Mouse (Mus musculus) lung, postnatal 0 days (tissue): ENCODE measurements around the gene Il18rap. TPM values are rescaled to one million over a fixed set of nuclear protein-coding genes. Genes with fewer than 3 reads are reported as not detected.
A peak's percentile ranks its signal among the peaks of the same experiment; 100 is the strongest.

ENCODE experiments used
- ATAC-seq: fragments of 200-750 bp; cut with Nextera tagmentation; 2 replicates; pipeline ENCODE4 v1.8.0; 2017; ENCODE audit warnings: moderate library complexity
- DNase-seq: peaks from one replicate; pipeline ENCODE4 v3.0.0-alpha.2; 2016; ENCODE audit warnings: low spot score
- H3K27ac ChIP-seq: fragments of 300-500 bp; sonication (generic); 2 replicates; pipeline ENCODE4 v1.5.1; 2014; ENCODE audit warnings: antibody characterized with exemption, mild to moderate bottlenecking, low read length, mixed read lengths
- H3K27me3 ChIP-seq: fragments of 300-500 bp; sonication (generic); replicated peaks from 2 replicates; pipeline ENCODE4 v1.6.1; 2014; ENCODE audit warnings: low read length, mixed read lengths; ENCODE audit not compliant: insufficient read depth
- H3K36me3 ChIP-seq: fragments of 300-500 bp; sonication (generic); 2 replicates; pipeline ENCODE4 v1.6.1; 2014; ENCODE audit warnings: low read length, mixed read lengths; ENCODE audit not compliant: insufficient read depth
- H3K4me1 ChIP-seq: fragments of 300-500 bp; sonication (generic); 2 replicates; pipeline ENCODE4 v1.6.1; 2014; ENCODE audit warnings: antibody characterized with exemption, low read depth, low read length, mixed read lengths; ENCODE audit not compliant: insufficient read depth
- H3K4me2 ChIP-seq: fragments of 300-500 bp; sonication (generic); replicated peaks from 2 replicates; pipeline ENCODE4 v1.6.1; 2014; ENCODE audit warnings: low read depth, mild to moderate bottlenecking, low read length, moderate library complexity, mixed read lengths
- H3K4me3 ChIP-seq: fragments of 300-500 bp; sonication (generic); 2 replicates; pipeline ENCODE4 v1.5.1; 2014; ENCODE audit warnings: low read depth, low read length
- H3K9ac ChIP-seq: fragments of 300-500 bp; sonication (generic); replicated peaks from 2 replicates; pipeline ENCODE4 v1.6.1; 2014; ENCODE audit warnings: low read depth, mild to moderate bottlenecking
- H3K9me3 ChIP-seq: fragments of 300-500 bp; sonication (generic); 2 replicates; pipeline ENCODE4 v1.6.1; 2016; ENCODE audit warnings: low read length, mixed read lengths
- CTCF ChIP-seq: IDR thresholded peaks from 2 replicates; pipeline ENCODE4 v1.5.1; 2016; ENCODE audit warnings: antibody characterized with exemption, mild to moderate bottlenecking
- EP300 ChIP-seq: IDR thresholded peaks from 2 replicates; pipeline ENCODE4 v1.6.1; 2016; ENCODE audit warnings: antibody characterized with exemption, mild to moderate bottlenecking, control low read depth
- WGBS: fragments of 180-500 bp; shearing (Covaris S2); extraction: QIAGEN DNeasy Blood & Tissue Kit; methylation state at CpG from one replicate; pipeline ENCODE4 v1.1.7; 2014; 5-methylcytosine and 5-hydroxymethylcytosine counted together
- polyA plus RNA-seq: library from polyadenylated mRNA; unstranded; fragments of >200 nt; fragmentation: Nextera tagmentation; extraction: Ambion mirVana; gene quantifications from 2 replicates; pipeline ENCODE4 v1.2.1, GENCODE M21; 2015

Gene Il18rap
- polyA plus RNA-seq, 1 experiment from 2014 or later, result 0.76 TPM

DNA sequence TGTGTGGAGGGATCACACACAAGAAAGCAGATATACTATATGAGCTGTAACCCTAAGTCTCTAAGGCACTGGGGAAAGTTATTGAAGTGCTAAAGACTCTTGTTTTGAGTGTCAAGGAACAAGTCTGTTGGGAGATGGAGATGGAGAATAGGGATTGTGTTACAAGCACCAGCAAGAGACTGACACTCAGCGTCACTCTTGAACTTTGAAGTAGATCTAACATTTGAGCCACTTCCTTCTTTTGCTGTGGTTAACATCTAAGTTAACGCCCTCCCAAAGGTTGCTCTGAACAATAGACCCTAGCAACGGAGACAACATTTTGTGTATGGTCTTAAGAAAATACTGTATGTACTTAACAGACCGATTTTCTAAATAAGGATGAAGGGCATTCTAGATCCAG lies 41.5 kb upstream of the Il18rap start:
- Histone ChIP-seq H3K4me2 (no peak overlapping the region), H3K4me1 (no peaks in the 10 kb centered on the region), H3K36me3 (no peaks in the 10 kb centered on the region), H3K9ac (no peak overlapping the region), H3K4me3 (no peak overlapping the region), H3K27me3 (no peaks in the 10 kb centered on the region), H3K27ac (no peak overlapping the region), H3K9me3 (no peaks in the 10 kb centered on the region)
- WGBS, result 58% methylated on average over 4 of the region's 4 CpGs
- DNase-seq, result peak; percentile 34
- TF ChIP-seq CTCF (no peak), EP300 (no peak)
- ATAC-seq, result no peak; the same call in 1 of the 2 replicates

DNA sequence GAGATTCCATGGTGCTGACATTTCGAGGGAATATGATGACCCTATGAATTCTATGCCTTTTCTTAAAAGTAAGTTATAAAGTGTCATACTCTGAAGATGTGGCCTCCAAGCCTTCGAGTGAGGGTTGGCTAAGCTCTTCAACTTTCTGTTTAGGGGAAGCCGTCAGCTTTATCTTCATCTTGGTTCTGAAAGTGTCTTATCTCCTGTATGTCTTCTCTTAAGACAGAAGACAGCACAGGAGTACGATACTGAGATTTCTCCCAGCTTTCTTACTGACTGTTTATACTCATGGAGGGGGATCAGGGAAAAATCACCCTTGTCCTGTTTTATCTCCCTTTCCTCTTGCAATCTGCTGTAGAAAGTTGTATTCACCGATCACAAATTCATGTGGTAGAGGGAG lies 40.8 kb upstream of the Il18rap start:
- Histone ChIP-seq H3K27ac (no peak overlapping the region), H3K9me3 (no peaks in the 10 kb centered on the region), H3K27me3 (no peaks in the 10 kb centered on the region), H3K9ac (no peak overlapping the region), H3K4me2 (no peak overlapping the region), H3K4me1 (no peaks in the 10 kb centered on the region), H3K36me3 (no peaks in the 10 kb centered on the region), H3K4me3 (no peak overlapping the region)
- DNase-seq (no peak), ATAC-seq (no peak)
- no peak for TF ChIP-seq EP300
- TF ChIP-seq CTCF, result no peak
- WGBS, result 73% methylated on average over 5 of the region's 5 CpGs

GRCm38 (mm10) chr1:40475697-40476096 lies 39.5 kb upstream of the Il18rap start:
- WGBS, result 41% methylated on average over 3 of the region's 3 CpGs
- ATAC-seq, result no peak
- TF ChIP-seq EP300 (no peak), CTCF (no peak)

DNA sequence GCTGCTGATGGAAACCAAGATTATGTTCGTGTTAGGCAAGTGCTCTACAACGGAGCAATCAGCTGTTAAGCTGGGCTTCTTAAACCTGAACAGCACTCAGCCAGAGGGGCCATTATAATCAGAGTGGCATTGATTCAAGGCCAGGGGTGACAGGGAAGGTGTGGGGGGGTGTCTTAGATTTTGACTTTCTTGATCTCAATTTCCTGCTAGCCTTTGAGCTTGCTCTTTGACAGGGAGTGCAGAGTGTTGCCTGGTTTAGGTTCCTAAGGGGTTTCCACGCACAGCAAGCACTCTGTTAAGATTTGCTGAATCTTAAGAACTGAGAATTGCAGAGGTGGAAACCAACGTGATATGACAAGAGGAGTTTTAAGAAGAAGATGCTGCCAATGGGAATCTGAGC lies 38.4 kb upstream of the Il18rap start:
- Histone ChIP-seq H3K9ac (no peak overlapping the region), H3K9me3 (no peaks in the 10 kb centered on the region), H3K4me3 (no peak overlapping the region), H3K36me3 (no peaks in the 10 kb centered on the region), H3K4me1 (no peaks in the 10 kb centered on the region), H3K27me3 (no peaks in the 10 kb centered on the region), H3K4me2 (no peak overlapping the region), H3K27ac (no peak overlapping the region)
- TF ChIP-seq CTCF (no peak), EP300 (no peak)
- ATAC-seq (no peak), DNase-seq (no peak)
- WGBS, result 46% methylated on average over 4 of the region's 4 CpGs

More at GRCm38 (mm10) chr1:40475697-40476096, 39.5 kb upstream of the Il18rap start:
- Histone ChIP-seq H3K27ac (no peak overlapping the region), H3K36me3 (no peaks in the 10 kb centered on the region), H3K4me3 (no peak overlapping the region), H3K9me3 (no peaks in the 10 kb centered on the region), H3K4me2 (no peak overlapping the region), H3K27me3 (no peaks in the 10 kb centered on the region), H3K9ac (no peak overlapping the region), H3K4me1 (no peaks in the 10 kb centered on the region)
- DNase-seq, result no peak

GRCm38 (mm10) chr1:40479505-40479923 lies 35.6 kb upstream of the Il18rap start:
- Histone ChIP-seq H3K27ac (no peak overlapping the region), H3K4me2 (no peak overlapping the region), H3K36me3 (no peaks in the 10 kb centered on the region), H3K4me1 (no peaks in the 10 kb centered on the region), H3K27me3 (no peaks in the 10 kb centered on the region), H3K4me3 (no peak overlapping the region), H3K9me3 (no peaks in the 10 kb centered on the region), H3K9ac (no peak overlapping the region)
- ATAC-seq, result no peak
- 46% methylated on average over 6 of the region's 6 CpGs for WGBS
- TF ChIP-seq CTCF (no peak), EP300 (no peak)
- DNase-seq, result no peak

- no peak overlapping the region for H3K9ac ChIP-seq
- no peaks in the 10 kb centered on the region for H3K9me3 ChIP-seq
- no peak for DNase-seq
- H3K4me2 ChIP-seq, result no peak overlapping the region
- no peaks in the 10 kb centered on the region for H3K4me1 ChIP-seq
- H3K36me3 ChIP-seq, result no peaks in the 10 kb centered on the region
- ATAC-seq, result no peak
- TF ChIP-seq EP300 (no peak), CTCF (no peak)
- WGBS, result 72% methylated on average over 4 of the region's 4 CpGs
- H3K27me3 ChIP-seq, result no peaks in the 10 kb centered on the region
- no peak overlapping the region for H3K27ac ChIP-seq
- no peak overlapping the region for H3K4me3 ChIP-seq
Measured at GRCm38 (mm10) chr1:40494594-40494993, 20.6 kb upstream of the Il18rap start.

- Histone ChIP-seq H3K4me1 (no peaks in the 10 kb centered on the region), H3K36me3 (no peaks in the 10 kb centered on the region), H3K4me3 (no peak overlapping the region), H3K9ac (no peak overlapping the region), H3K27ac (no peak overlapping the region), H3K9me3 (no peaks in the 10 kb centered on the region), H3K27me3 (no peaks in the 10 kb centered on the region), H3K4me2 (no peak overlapping the region)
- TF ChIP-seq CTCF, result no peak
- no peak for TF ChIP-seq EP300
- peak; percentile 65 for DNase-seq
- ATAC-seq, result peak; percentile 58
- WGBS, result 47% methylated on average over 1 of the region's 1 CpGs
Measured at GRCm38 (mm10) chr1:40499708-40500107, 15.5 kb upstream of the Il18rap start.
